In the genomic region with DNA sequence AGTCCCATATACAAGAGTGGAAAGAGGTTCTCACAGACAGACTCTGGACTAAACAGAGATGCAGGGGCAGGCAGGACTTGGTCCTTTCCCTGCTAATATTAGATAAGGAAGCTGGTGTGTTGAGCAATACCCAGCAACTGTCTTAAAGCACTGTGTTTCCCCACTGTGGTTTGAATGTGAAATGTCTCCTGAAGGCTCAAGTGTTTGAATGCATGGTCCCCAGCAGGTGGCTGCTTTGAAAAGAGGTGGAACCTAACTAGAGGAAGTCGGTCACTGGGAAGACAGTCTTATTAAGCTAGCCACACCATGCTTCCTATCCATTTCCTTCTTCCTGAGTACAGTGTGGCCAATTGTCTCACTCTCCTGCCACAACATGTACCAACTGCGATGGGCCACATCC, we compare ENCODE assay signal across 27 mouse cellular contexts. TPM values are rescaled to one million over a fixed set of nuclear protein-coding genes. Genes with fewer than 3 reads are reported as not detected.
DNase-seq lines count a peak whose midpoint lies in the region; ATAC-seq and TF ChIP-seq lines count a peak whose summit lies in the region.
"Had no signal": no experiment of that assay in that cellular context is flagged by ENCODE, and none has a peak within 500 bp of the region (broad histone marks: within the 10 kb centered on the region; RNA-seq: fewer than 3 reads in every experiment).

No protein-coding gene starts in this region.

- H3K27ac ChIP-seq in liver, embryonic 14.5 days, result no peak overlapping the region
- no peak overlapping the region for H3K27ac ChIP-seq in liver, embryonic 12.5 days
- no peak overlapping the region for H3K27ac ChIP-seq in MEL (ENCODE audit: control insufficient read depth, low read depth, low read length)
- no peak overlapping the region for H3K27ac ChIP-seq in midbrain, embryonic 10.5 days (replicated peaks)
- H3K27ac ChIP-seq in midbrain, embryonic 11.5 days (ENCODE audit: low read depth, low read length), result no peak overlapping the region
- H3K27ac ChIP-seq: embryonic facial prominence, embryonic 12.5 days; forebrain, embryonic 12.5 days; heart, embryonic 15.5 days; intestine, embryonic 15.5 days; left cerebral cortex, adult 2 months; limb, embryonic 15.5 days; neural tube, embryonic 15.5 days; stomach, embryonic 15.5 days had no signal

- no peak for TF ChIP-seq POLR2A in MEL (IDR thresholded peaks at IDR 0.05; ENCODE audit: control insufficient read depth in 1 of 2, insufficient read depth in 1 of 2, low read depth in 1 of 2, low read length in 2 of 2, poor library complexity in 1 of 2)

- WGBS in liver, embryonic 14.5 days (ENCODE audit: insufficient replicate concordance), result 7% methylated on average over 2 of the region's 2 CpGs
- 25% methylated on average over 2 of the region's 2 CpGs for WGBS in liver, embryonic 12.5 days (ENCODE audit: insufficient replicate concordance)
- 77% methylated on average over 2 of the region's 2 CpGs for WGBS in midbrain, embryonic 10.5 days
- 78% methylated on average over 2 of the region's 2 CpGs for WGBS in midbrain, embryonic 11.5 days

- TF ChIP-seq EP300 in liver, embryonic 14.5 days (IDR thresholded peaks at IDR 0.05; ENCODE audit: low read depth), result no peak
- TF ChIP-seq EP300 in MEL (IDR thresholded peaks at IDR 0.05; ENCODE audit: low read depth in 1 of 2, low read length in 2 of 2), result no peak

- no peak overlapping the region for H3K9ac ChIP-seq in liver, embryonic 14.5 days (replicated peaks)
- no peak overlapping the region for H3K9ac ChIP-seq in liver, embryonic 12.5 days
- H3K9ac ChIP-seq in MEL (ENCODE audit: control insufficient read depth, low read depth, low read length, poor library complexity, severe bottlenecking), result no peak overlapping the region
- H3K9ac ChIP-seq in midbrain, embryonic 11.5 days (ENCODE audit: low read length), result no peak overlapping the region
- H3K9ac ChIP-seq: embryonic facial prominence, embryonic 12.5 days; forebrain, embryonic 12.5 days; heart, embryonic 15.5 days; intestine, embryonic 15.5 days; limb, embryonic 15.5 days; lung, embryonic 14.5 days; neural tube, embryonic 15.5 days; stomach, embryonic 15.5 days had no signal

- no peaks in the 10 kb centered on the region for H3K36me3 ChIP-seq in liver, embryonic 14.5 days (replicated peaks; ENCODE audit: control insufficient read depth, insufficient read depth, low read depth)
- no peaks in the 10 kb centered on the region for H3K36me3 ChIP-seq in liver, embryonic 12.5 days
- H3K36me3 ChIP-seq in MEL (ENCODE audit: control insufficient read depth in 1 of 2, insufficient read depth in 2 of 2, low read length in 2 of 2), result no peaks in the 10 kb centered on the region
- no peaks in the 10 kb centered on the region for H3K36me3 ChIP-seq in midbrain, embryonic 10.5 days
- no peaks in the 10 kb centered on the region for H3K36me3 ChIP-seq in midbrain, embryonic 11.5 days (ENCODE audit: control insufficient read depth, insufficient read depth, low read length)
- H3K36me3 ChIP-seq: embryonic facial prominence, embryonic 12.5 days; forebrain, embryonic 12.5 days; heart, embryonic 15.5 days; intestine, embryonic 15.5 days; limb, embryonic 15.5 days; neural tube, embryonic 15.5 days; stomach, embryonic 15.5 days had no signal

- H3K4me1 ChIP-seq in liver, embryonic 14.5 days (replicated peaks; ENCODE audit: control insufficient read depth in 2 of 2, insufficient read depth in 2 of 2, low read length in 1 of 2), result no peaks in the 10 kb centered on the region
- H3K4me1 ChIP-seq in liver, embryonic 12.5 days, result no peaks in the 10 kb centered on the region
- no peaks in the 10 kb centered on the region for H3K4me1 ChIP-seq in MEL (ENCODE audit: control insufficient read depth in 1 of 2, insufficient read depth in 2 of 2, low read length in 2 of 2)
- H3K4me1 ChIP-seq in midbrain, embryonic 10.5 days, result no peaks in the 10 kb centered on the region
- H3K4me1 ChIP-seq in midbrain, embryonic 11.5 days (ENCODE audit: control insufficient read depth, insufficient read depth, low read length), result no peaks in the 10 kb centered on the region
- H3K4me1 ChIP-seq: embryonic facial prominence, embryonic 12.5 days; forebrain, embryonic 12.5 days; intestine, embryonic 15.5 days; limb, embryonic 15.5 days; neural tube, embryonic 15.5 days; stomach, embryonic 15.5 days had no signal

- H3K27me3 ChIP-seq in liver, embryonic 14.5 days (ENCODE audit: control insufficient read depth, insufficient read depth, low read length), result no peaks in the 10 kb centered on the region
- H3K27me3 ChIP-seq in liver, embryonic 12.5 days (replicated peaks), result no peaks in the 10 kb centered on the region
- H3K27me3 ChIP-seq in MEL (ENCODE audit: control insufficient read depth in 1 of 2, insufficient read depth in 2 of 2, low read length in 2 of 2), result peaks cover 0 to 3% of the 10 kb centered on the region in 2 experiments; a peak in 3 of 4 replicates
- H3K27me3 ChIP-seq in midbrain, embryonic 10.5 days (ENCODE audit: low read depth, poor library complexity, severe bottlenecking), result no peaks in the 10 kb centered on the region
- H3K27me3 ChIP-seq in midbrain, embryonic 11.5 days (ENCODE audit: control insufficient read depth, insufficient read depth, low read length), result no peaks in the 10 kb centered on the region
- H3K27me3 ChIP-seq: embryonic facial prominence, embryonic 12.5 days; forebrain, embryonic 12.5 days; heart, embryonic 15.5 days; intestine, embryonic 15.5 days; limb, embryonic 15.5 days; neural tube, embryonic 15.5 days; stomach, embryonic 15.5 days had no signal

- H3K79me2 ChIP-seq in MEL (ENCODE audit: control insufficient read depth, insufficient read depth, low read length, poor library complexity), result no peaks in the 10 kb centered on the region

- no peaks in the 10 kb centered on the region for H3K9me3 ChIP-seq in liver, embryonic 14.5 days (ENCODE audit: control insufficient read depth, low read length)
- H3K9me3 ChIP-seq in liver, embryonic 12.5 days (replicated peaks), result no peaks in the 10 kb centered on the region
- no peaks in the 10 kb centered on the region for H3K9me3 ChIP-seq in MEL (replicated peaks; ENCODE audit: insufficient read depth, low read length)
- no peaks in the 10 kb centered on the region for H3K9me3 ChIP-seq in midbrain, embryonic 10.5 days (replicated peaks)
- no peaks in the 10 kb centered on the region for H3K9me3 ChIP-seq in midbrain, embryonic 11.5 days (ENCODE audit: control insufficient read depth, low read length)
- H3K9me3 ChIP-seq: embryonic facial prominence, embryonic 12.5 days; forebrain, embryonic 12.5 days; heart, embryonic 15.5 days; intestine, embryonic 15.5 days; limb, embryonic 15.5 days; neural tube, embryonic 15.5 days; stomach, embryonic 15.5 days had no signal

- ATAC-seq in liver, embryonic 14.5 days (ENCODE audit: insufficient read depth), result no peak
- no peak for ATAC-seq in liver, embryonic 12.5 days
- peak; percentile 95 for ATAC-seq in megakaryocyte progenitor cell, adult 5-6 weeks (replicated peaks; ENCODE audit: poor library complexity)
- no peak for ATAC-seq in midbrain, embryonic 11.5 days (ENCODE audit: low FRiP score)
- ATAC-seq: hindbrain, embryonic 16.5 days; intestine, embryonic 15.5 days; midbrain, embryonic 16.5 days had no signal

- H3K4me3 ChIP-seq in liver, embryonic 14.5 days (ENCODE audit: insufficient read depth in 1 of 2, low read depth in 2 of 2, low read length in 2 of 2), result no peak overlapping the region
- no peak overlapping the region for H3K4me3 ChIP-seq in liver, embryonic 12.5 days
- no peak overlapping the region for H3K4me3 ChIP-seq in MEL (ENCODE audit: control insufficient read depth in 1 of 2, insufficient read depth in 1 of 2, low read depth in 2 of 2, low read length in 2 of 2)
- H3K4me3 ChIP-seq in midbrain, embryonic 10.5 days, result no peak overlapping the region
- H3K4me3 ChIP-seq in midbrain, embryonic 11.5 days (ENCODE audit: low read depth, low read length), result no peak overlapping the region
- H3K4me3 ChIP-seq: embryonic facial prominence, embryonic 12.5 days; forebrain, embryonic 12.5 days; heart, embryonic 15.5 days; intestine, embryonic 15.5 days; left cerebral cortex, adult 2 months; limb, embryonic 15.5 days; neural tube, embryonic 15.5 days; stomach, embryonic 15.5 days had no signal

- no peak overlapping the region for H3K4me2 ChIP-seq in liver, embryonic 14.5 days (ENCODE audit: low read depth)
- no peak overlapping the region for H3K4me2 ChIP-seq in liver, embryonic 12.5 days
- no peak overlapping the region for H3K4me2 ChIP-seq in midbrain, embryonic 11.5 days
- H3K4me2 ChIP-seq: embryonic facial prominence, embryonic 12.5 days; forebrain, embryonic 12.5 days; heart, embryonic 15.5 days; intestine, embryonic 15.5 days; limb, embryonic 15.5 days; lung, embryonic 14.5 days; neural tube, embryonic 15.5 days; stomach, embryonic 15.5 days had no signal

- DNase-seq in liver, embryonic 14.5 days (ENCODE audit: low read depth in 3 of 3, low spot score in 3 of 3), result peak in 2 of 3 experiments; percentile 17 to 28
- DNase-seq in MEL (ENCODE audit: low read depth, low spot score) (peak; percentile 5), ZHBTc4 (ENCODE audit: low read depth, low spot score) (peak; percentile 16)
- no peak for DNase-seq in midbrain, embryonic 10.5 days (ENCODE audit: low spot score)
- DNase-seq in midbrain, embryonic 11.5 days (ENCODE audit: low spot score, missing footprints), result no peak
- DNase-seq: adrenal gland, postnatal 36 days; cerebellum, adult 11 months; cerebellum, adult 9-11 months; gastrocnemius, postnatal 25 days; heart, postnatal 4 days; kidney, adult 9 months; kidney, postnatal 14 days; lung, embryonic 14.5 days; thymus, postnatal 25 days had no signal

- no peak for TF ChIP-seq CTCF in liver, embryonic 14.5 days (IDR thresholded peaks at IDR 0.05; ENCODE audit: low read depth)
- no peak for TF ChIP-seq CTCF in MEL (IDR thresholded peaks at IDR 0.05 in 2 of 3, conservative IDR thresholded peaks at IDR 0.05 in 1 of 3; ENCODE audit: control insufficient read depth in 1 of 3, insufficient read depth in 1 of 3, low read depth in 2 of 3, low read length in 3 of 3, poor library complexity in 1 of 3, severe bottlenecking in 1 of 3)

- no peak for TF ChIP-seq RAD21 in MEL (IDR thresholded peaks at IDR 0.05; ENCODE audit: low read depth, low read length)

TF ChIP-seq in MEL, 35 proteins besides CTCF, POLR2A, EP300 and RAD21 (continues in another document):
- no peak for TF ChIP-seq USF2 (IDR thresholded peaks at IDR 0.05; ENCODE audit: borderline replicate concordance in 1 of 2, insufficient read depth in 1 of 2, low read depth in 1 of 2, low read length in 2 of 2)

RNA-seq across cellular contexts. Expression of a gene that starts 50.0 kb away (rescaled TPM):
- 0.02 and 0.04 TPM in 2 replicates for polyA plus RNA-seq in liver, embryonic 14.5 days (2012; rRNA removed)
- polyA plus RNA-seq in liver, embryonic 14.5 days (2014; fragmentation: Nextera tagmentation; extraction: Ambion mirVana), result not detected in 2 replicates
- polyA plus RNA-seq in liver, embryonic 12.5 days (2016; fragmentation: Nextera tagmentation; extraction: Ambion mirVana), result 0.07 TPM in 2 replicates
- not detected in 2 replicates for total RNA-seq in MEL (2012; rRNA removed)
- not detected for polyA plus RNA-seq in MEL (2012; ENCODE audit: insufficient read depth in 1 of 2, insufficient read length in 2 of 2, low read depth in 1 of 2, low replicate concordance in 2 of 2, missing spikeins in 1 of 2)
- total RNA-seq in megakaryocyte progenitor cell, adult 5-6 weeks (2015), result 0.07 and 0.22 TPM in 2 replicates
- total RNA-seq in megakaryocyte progenitor cell, adult 5-6 weeks (2017), result not detected in 2 replicates
- polyA plus RNA-seq in midbrain, embryonic 10.5 days (2016; fragmentation: Nextera tagmentation; extraction: Ambion mirVana), result 2.3 and 2.5 TPM in 2 replicates
- 3.0 and 4.7 TPM in 2 replicates for polyA plus RNA-seq in midbrain, embryonic 11.5 days (2014; fragmentation: Nextera tagmentation; extraction: Ambion mirVana)
- total RNA-seq: gastrocnemius, postnatal 25 days; megakaryocyte-erythroid progenitor cell, adult 5-6 weeks had no signal

Comparison
In these comparisons a context has a peak if more than half of its experiments do, and no peak if none do; other contexts are left out.
1. DNase-seq: peak in liver, embryonic 14.5 days (2 of 3), MEL (single experiment) and ZHBTc4 (single experiment); none in midbrain, embryonic 10.5 days (single experiment) and midbrain, embryonic 11.5 days (single experiment).